Mouse (Mus musculus) lung, adult 2 months (tissue): ENCODE data around the gene Tap1.

Source experiments
- CTCF ChIP-seq: fragments of 200-500 bp; IDR thresholded peaks from 2 replicates; pipeline ENCODE4 v1.5.1; 2011; ENCODE audit warnings: mild to moderate bottlenecking, low read length, control low read depth; ENCODE audit not compliant: insufficient read depth
- POLR2A ChIP-seq: fragments of 200-500 bp; IDR thresholded peaks from 2 replicates; pipeline ENCODE4 v1.6.1; 2011; ENCODE audit warnings: low read depth, mild to moderate bottlenecking, control low read depth, low read length, borderline replicate concordance; ENCODE audit errors: extremely low read depth

- TF ChIP-seq CTCF: no peak
- TF ChIP-seq POLR2A: 0 out of 2 replicates have a peak, but pooled peaks have one; percentile 3
Measured at GRCm38 (mm10) chr17:34205021-34205745, 17.8 kb downstream of the Tap1 start.
